Mouse (Mus musculus) adrenal gland, adult (tissue): ENCODE results near the gene Elovl3.
"Not testable (repeated sequence)": the region's sequence is repeated elsewhere in the genome, so short reads cannot be mapped to it uniquely, and the experiment has no call there.

ENCODE experiments used
- DNase-seq, 2 experiments: peaks; one replicate each; pipeline ENCODE4 v3.0.0; 2022 to 2023; ENCODE audit warnings: low spot score in 1 of 2; ENCODE audit not compliant: inconsistent age in 2 of 2

Gene Elovl3

DNA sequence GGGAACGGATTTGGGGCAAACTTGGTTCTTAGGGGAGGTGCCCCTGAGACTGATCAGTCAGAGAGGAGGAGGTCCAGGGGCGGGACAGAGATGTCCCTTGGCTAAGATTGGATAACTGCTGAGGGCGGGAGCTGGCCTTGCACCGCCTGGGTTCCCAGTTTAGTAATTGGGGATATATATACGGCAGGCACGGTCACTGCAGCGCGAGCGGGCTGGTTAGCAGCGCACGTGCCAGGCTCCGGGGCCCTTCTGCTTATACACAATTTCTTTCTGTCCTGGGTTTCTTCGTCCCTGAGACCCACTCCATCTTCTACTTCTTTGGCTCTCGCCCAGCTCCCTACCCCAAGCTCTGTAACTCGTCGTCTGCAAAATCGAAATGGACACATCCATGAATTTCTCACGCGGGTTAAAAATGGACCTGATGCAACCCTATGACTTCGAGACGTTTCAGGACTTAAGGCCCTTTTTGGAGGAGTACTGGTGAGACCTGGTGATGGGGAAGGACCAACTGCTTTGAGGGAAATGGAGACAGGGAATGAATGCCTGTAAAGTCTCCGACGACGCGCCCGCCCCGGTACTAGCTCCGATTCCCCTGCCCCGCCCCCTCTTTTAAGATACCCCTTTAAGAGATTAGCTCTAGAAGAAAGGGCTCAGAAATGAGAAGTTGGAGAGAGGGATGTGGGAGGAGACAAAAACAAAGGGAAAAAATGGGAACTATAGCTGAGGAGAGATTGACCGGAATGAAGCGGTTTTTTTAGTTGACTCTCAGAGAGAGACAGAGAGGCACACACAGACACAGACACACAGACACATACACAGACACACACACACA, at the start of gene Elovl3:
Elovl3 (plus strand) TSS at position 204 of the 832 bp plus-strand sequence.
- peak; percentile 77 to 88 for DNase-seq

DNA sequence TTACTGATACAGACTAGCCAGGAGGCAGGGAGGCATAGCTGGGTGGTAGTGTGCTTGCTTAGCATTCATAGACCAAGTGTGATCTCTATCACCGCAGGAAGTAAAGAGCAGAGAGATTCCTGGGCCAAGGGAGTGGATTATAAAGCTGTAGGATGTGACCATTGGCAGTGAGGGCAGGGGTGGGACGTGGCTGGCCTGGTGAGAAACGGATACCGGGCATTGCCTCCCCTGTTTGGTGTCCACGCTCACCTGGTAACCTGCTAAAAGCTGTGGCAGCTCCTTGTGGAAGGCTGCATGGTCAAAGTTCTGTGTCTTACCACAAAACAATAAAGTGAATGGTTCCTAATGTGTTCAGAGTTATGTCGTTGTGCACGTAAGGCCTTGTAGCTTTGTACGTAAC, 46.5 kb upstream of the Elovl3 start:
- no peak for DNase-seq

DNA sequence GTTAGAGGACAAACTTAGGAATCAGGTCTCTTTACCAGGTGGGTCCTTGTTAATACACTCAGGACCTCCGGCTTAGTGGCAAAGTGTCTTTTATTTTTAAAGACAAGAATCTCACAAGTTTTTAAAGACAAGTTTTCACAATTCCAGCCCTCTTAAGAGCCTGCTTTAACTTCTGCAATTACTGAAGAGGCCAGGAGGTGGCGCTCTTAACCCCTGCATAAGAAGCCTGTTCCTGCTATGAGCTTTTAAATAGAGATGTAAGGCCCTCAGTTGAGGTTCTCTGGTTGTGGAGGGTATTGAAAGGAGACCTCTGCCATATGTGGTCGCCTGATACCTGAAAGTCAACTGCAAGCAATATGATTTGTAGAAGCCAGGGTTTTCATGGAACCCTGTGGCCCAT, 45.4 kb upstream of the Elovl3 start:
- DNase-seq, result peak; percentile 42 to 81

DNA sequence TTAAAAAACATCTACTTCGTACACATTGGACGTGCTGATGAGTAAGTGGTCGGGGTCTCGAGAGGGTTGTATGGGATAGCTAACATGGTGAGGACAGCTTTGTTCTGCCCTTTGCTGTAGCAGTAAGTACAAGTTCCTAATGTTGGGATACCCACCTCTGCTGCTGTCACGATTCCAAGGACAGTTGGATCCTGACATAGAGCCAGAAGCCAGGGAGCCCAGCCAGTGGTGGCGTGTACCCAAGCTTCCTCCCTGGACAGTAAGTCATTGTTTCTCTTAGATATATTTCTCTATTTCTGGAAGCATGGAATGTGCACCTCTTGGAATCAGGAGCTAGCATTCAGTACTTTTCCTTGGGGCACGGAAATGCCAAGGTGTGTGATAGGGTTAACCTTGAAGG, 43.8 kb upstream of the Elovl3 start:
- DNase-seq, result peak; percentile 46 to 76

DNA sequence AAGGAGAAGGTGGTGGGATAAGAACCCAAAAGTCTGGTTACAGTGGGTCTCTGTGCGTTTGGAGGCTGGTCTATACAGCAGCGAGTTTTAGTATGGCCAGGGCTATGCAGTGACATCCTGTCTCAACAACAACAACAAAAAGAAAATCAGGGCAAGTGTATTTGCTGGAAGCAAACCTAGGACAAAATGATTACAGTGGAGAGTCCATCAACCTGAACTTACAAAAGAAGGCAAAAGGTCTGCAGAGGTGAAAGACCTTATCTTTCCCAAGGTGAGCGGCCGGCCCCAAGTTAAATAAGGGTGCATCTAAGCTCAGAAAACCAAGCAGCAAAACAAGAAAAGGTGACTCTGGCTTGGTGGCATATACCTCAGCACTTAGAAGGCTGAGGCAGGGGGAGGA, 40.1 kb upstream of the Elovl3 start:
- no peak for DNase-seq

DNA sequence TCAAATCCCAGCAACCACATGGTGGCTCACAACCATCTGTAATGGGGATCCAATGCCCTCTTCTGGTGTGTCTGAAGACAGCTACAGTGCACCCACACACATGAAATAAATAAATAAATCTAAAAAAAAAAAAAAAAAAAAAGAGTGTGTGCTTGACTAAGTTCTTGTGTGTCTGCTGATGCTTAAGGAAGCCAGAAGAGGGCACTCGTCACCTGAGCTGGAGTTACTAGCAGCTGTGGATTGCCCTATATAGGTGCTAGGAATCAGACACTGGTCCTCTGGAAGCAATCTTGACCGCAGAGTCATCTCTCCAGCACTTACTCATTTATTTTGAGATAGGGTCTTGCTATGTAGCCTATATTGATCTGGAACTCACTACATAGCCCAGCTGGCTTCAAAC, 37.6 kb upstream of the Elovl3 start:
- DNase-seq, result no peak

DNA sequence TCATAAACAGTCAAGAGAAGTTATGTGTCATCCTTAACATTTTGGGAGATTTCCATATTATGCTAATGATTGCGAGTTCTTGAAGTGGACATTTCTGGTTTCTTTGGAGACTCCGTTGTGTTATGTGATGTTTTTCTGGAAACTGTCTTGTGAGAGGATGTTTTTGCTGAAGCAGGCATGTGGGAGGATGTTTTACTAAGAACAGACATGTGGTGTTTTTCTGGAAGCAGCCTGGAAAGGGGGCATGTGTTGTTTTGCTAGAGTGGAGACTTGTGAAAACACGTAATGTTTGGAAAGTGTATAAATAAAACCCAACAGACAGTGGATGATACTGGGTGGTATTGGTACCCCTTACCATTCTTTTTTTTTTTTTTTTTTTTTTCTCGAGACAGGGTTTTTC, 36.4 kb upstream of the Elovl3 start:
- DNase-seq, result no peak

DNA sequence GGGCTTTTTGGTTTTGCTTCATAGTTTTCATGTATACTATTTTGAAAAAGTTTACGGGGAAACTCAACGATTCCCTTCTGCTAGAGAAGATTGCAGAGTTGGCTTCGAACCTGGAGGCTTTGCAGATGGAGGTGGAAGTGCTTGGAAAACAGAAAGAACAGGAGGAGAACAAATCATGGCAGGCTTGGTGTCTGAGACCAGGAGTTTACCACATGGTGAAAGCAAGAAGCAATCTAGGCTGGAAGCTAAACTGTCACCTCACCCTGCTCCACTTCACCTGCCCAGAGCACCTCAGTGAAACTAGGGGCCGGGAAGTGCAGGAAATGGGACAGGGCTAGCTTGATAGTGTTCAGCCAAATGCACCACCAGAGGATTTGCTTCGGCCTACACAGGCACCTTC, 35.3 kb upstream of the Elovl3 start:
- no peak for DNase-seq

DNA sequence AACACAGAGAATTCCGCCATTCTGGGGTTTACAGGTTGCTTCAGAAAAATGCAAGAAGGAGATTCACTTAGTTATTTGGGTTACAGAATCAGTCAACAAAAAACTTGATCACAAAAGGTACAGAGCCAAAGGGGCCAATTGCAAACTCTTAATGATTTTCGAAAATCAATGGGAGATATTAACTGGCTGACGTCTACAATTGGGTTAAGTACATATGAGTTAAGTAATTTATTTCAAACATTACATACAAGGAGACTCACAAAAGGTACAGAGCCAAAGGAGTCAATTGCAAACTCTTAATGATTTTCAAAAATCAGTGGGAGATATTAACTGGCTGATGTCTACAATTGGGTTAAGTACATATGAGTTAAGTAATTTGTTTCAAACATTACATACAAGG, 32.1 kb upstream of the Elovl3 start:
- DNase-seq, result no peak

DNA sequence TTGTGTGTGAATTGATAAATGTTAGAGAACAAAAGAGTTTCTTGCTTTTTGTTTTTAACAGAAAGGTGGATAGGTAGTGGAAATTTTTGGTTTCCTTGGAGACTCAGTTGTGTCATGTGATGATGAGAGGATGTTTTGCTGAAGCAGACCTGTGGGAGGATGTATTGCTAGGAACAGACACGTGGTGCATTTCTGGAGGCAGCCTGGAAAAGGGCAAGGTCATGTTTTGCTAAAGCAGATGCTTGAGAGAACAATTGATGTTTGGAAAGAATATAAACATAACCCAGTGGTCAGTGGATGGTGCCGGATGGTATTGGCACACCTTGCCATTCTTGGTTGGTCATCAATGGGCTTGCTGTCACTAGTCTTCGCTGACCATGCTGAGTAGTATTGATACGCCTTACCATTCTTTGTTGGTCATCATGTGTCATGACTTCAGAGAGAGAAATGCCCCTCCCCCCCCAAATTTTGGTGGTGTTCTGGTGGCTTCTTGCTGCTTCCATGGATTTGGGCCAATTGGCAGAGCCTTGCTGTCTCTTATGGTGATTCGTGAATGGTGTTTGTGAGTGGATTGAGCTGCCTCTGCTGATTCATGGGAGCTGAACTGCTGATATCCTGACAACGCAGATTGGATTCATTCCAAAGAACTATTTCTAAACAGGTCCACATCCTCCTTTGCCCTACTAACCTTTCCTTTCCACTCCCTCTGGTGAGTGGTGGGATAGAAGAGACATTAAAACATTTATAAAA, 28.1 kb upstream of the Elovl3 start:
- DNase-seq, result peak; percentile 26 to 63

DNA sequence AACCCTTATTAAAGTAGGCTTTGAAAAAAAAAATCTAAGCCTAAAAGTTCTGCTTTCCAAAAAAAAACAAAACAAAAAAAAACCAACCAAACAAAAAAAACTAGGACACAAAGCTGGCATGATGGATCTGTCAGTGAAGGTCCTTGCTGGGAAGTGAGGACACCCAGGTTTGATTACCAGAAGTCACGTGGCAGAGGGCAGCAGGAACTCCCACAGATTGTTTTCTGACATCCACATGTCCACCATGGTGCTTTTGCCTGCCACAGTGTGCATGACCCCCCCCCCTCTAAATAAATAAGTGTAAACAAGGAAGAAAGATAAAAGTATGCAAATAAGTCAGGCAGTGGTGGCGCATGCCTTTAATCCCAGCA, 27.5 kb upstream of the Elovl3 start:
- peak in 1 of 2 experiments; percentile 27 for DNase-seq

DNA sequence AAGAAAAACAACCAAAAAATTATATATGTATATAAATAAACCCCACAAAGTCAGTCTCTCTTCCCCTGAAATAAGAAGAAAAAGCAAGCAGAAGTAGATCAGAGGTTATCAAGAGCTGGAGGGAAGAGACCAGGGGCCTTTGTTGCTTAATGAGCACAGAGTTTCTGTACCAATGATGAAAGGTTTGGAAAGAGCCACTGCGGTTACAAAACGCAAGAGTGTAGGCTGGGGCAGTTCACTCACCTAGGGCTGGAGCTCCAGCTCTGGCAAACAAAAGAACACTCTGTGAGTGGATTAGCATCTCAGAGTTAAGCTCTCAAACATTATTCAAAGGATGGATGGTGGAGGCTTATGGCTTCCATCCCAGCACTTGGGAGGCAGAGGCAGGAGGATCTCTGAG, 21.5 kb upstream of the Elovl3 start:
- no peak for DNase-seq

DNA sequence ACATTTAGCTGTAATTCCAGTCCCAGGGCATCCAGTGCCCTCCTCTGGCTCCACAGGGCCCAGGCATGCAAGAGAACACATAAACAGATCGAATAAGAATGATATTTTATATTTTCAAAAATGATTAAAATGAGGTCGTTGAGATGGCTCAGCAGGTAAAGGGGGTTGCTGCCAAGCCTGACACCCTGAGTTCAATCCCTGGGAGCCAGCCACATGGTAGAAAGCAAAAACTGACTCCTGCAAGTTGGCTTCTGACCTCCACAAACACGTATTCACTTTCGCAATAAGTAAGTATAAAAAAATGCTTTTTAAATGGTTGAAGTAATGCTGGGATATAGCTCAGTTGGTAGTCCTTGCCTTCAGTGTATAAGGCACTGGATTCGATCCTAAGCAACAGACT, 20.9 kb upstream of the Elovl3 start:
- DNase-seq, result no peak

DNA sequence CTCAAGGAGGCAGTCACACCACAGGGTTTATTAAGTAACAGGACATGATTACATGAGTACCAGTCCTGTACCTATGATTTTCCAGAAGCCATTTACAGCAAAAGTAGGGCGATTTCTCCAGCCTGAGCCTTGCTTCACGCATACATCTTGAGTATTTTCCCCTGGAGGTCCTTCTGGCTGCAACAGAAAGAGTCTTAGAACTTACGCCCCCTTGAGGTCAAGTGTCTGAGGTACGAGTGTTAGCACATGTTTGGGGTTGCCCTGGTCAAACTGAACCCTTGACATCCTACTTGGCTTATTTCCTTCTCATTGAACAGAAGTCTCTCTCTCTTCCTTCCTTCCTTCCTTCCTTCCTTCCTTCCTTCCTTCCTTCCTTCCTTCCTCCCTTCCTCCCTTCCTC, 17.1 kb upstream of the Elovl3 start:
- no peak for DNase-seq

DNA sequence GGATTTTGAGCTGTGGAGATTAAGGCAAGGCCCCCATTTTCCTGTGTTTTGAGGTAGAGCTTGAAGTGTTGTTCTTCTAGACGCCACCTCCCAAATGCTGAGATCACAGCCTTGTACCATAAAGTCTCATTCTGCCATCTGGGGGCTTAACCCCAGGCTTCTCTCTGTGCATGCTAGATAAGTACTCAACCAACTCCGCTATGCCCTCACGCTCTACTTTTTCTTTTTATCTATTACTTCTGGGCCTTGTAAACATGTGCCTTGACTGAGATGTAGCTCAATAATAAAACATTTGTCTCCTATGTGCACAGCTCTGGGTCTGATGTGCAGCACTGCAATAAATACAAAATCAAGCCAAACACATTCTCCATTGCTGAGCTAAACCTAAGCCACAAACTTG, 12.2 kb upstream of the Elovl3 start:
- DNase-seq, result no peak

DNA sequence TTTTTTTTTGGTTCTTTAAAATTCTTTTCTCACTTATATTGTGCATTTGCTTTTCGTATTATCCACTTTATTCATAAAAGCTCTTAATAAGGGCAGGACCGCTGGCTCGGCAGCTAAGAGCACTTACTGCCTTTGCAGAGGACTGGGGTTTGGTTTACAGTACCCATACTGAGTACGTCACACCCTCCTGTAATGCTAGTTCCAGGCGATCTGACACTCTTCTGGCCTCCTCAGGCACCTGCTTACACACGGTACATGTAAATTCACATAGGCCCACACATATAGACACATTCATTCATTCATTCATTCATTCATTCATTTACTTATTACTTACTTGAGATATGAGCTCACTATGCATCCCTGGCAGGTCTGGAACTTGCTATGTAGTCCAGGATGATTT, 10.8 kb upstream of the Elovl3 start:
- no peak for DNase-seq

DNA sequence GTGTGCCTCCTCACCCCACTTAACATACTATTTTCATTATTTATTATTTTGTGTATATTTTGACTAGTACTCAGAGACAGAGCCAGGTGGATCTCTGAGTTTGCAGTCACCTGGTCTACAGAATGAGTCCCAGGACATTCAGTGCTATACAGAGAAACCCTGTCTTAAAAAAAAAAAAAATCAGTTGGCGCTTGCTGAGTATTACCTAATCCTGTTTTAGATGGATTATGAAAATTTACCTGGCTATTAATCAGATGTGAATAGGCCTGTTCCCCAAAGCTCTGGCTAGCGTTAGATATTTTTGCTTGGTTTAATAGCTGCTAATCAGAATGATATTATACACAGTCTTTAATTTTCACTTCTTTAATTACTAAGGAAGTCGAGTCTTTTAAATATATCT, 7.8 kb upstream of the Elovl3 start:
- no peak for DNase-seq

DNA sequence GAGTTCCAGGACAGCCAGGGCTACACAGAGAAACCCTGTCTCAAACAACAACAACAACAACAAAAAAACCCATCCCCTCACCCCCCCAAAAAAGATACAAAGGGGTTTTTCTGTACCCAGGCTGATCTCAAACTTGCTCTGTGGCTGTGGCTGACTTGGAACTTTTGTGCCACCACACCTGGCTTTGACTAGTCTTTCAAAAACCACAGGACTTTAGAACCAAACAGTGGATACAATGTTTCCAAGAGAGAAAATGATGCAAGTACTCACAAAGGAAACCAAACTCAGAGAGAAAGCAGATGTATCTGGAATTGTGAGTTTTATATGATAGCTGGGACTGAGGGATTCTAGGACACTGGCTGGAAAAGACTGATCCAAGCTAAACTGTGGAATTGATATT, 7.0 kb upstream of the Elovl3 start:
- DNase-seq, result no peak

DNA sequence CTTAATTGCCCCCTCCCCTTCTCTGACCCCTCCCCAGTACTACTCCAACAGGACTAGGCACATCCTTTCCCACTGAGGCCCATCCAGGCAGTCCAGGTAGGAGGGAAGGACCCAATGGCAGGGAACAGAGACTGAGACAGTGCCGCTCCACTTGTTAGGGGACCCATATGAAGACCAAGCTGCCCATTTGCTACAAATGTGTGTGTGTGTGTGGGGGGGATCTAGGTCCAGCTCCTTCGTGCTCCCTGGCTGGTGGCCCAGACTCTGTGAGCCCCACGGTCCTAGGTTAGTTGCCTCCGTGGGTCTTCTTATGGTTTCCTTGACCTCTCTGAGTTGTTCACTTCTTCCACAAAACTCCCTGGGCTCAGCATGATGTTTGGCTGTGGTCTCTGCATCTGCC, 5.4 kb upstream of the Elovl3 start:
- no peak for DNase-seq

DNA sequence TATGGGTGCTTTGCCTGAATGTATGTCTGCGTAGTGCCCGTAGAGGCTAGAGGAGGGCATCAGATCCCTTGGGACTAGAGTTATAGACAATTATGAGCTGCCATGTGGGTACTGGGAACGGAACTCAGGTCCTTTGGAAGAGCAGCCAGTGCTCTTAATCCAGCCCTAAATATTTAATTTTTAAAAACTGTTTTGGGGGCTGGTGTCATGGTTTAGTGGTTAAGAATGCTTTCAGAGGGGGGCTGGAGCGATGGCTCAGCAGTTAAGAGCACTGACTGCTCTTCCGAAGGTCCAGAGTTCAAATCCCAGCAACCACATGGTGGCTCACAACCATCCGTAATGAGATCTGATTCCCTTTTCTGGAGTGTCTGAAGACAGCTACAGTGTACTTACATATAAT, 2.0 kb upstream of the Elovl3 start:
- DNase-seq, result not testable (repeated sequence)

DNA sequence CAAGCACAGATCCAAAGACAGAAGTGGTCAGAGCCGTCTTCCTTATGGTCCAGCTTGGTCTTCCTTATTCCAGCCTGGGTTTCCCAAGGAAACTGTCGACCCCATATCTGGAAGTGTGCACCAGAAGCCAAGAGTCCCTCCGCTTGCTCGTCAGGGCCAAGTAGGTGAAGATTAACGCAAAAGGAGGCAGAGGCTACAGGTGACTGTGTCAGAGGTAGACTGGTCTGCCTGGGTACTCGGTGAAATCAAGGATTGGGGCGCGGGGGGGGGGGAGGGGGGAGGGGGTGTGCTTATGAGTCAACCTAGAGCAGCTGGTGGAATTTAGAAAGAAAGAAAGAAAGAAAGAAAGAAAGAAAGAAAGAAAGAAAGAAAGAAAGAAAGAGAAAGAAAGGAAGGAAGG, 414 bp upstream of the Elovl3 start:
- DNase-seq, result no peak

DNA sequence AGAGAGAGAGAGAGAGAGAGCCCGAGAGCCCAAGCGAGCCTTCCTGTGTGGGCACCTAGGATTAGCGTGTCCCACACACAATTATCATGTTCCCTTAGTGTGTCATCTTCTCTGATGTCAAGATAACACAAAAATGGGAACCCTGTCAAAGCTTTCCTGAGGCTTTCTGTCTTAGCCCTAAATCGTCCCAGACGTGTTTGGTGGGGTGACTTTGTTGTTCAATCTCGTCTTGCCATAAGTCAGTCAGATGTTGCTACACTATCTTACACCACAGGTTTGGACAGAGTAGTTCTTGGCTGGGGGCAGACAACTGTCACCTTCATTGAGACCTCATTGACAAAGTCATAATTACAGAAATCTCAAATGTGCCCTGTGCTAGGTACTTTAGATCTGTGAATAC, 880 bp downstream of the Elovl3 start:
- no peak for DNase-seq

DNA sequence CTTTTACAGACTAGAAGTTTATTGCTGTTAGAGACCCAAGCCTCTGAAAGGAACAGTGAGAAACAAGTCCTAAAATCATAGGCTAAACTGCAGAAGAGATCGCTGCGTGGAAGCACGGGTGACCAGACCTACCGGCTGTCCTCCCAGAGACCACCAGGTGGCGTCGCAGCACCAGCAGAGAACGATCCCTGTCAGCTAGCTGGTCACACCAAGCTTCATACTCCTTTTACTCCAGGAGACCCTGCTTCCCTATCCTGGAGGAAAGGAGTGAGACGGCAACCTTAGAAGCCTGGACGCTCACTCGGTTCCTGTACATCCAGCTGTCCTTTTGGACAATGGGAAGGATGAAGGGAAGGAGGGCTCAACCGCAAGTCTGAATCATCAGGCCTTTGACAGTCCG, 3.6 kb downstream of the Elovl3 start:
- peak; percentile 86 to 96 for DNase-seq
